Mouse (Mus musculus) adrenal gland, adult 18-20 months (tissue): ENCODE data around the gene Alkbh2. TPM values are rescaled to one million over a fixed set of nuclear protein-coding genes. Genes with fewer than 3 reads are reported as not detected.

ENCODE experiments used
- DNase-seq, 2 experiments: peaks; one replicate each; pipeline ENCODE4 v3.0.0; 2021 to 2022; ENCODE audit warnings: low spot score in 2 of 2
- total RNA-seq, 2 experiments: library from RNA; stranded (reverse); gene quantifications; 1 replicate in 1 of 2; 2 replicates in 1 of 2; pipeline ENCODE4 v1.2.3; 2021

Alkbh2 gene
- total RNA-seq, 2 experiments from 2014 or later: 6.3 to 8.1 TPM

GRCm38 (mm10) chr5:114101873-114102272 is 26.1 kb downstream of the Alkbh2 start:
- no peak for DNase-seq

GRCm38 (mm10) chr5:114100390-114101099 is 27.5 kb downstream of the Alkbh2 start:
- no peak for DNase-seq

- DNase-seq: peak; percentile 94 to 95
These were observed 28.2 kb downstream of the Alkbh2 start for GRCm38 (mm10) chr5:114099709-114100389.

GRCm38 (mm10) chr5:114091057-114091807 is 36.8 kb downstream of the Alkbh2 start, which contains the start of gene Svop:
Gene Svop, minus strand, starts transcription at chr5:114091570.
- DNase-seq: peak; percentile 70 to 71

GRCm38 (mm10) chr5:114090421-114091013 is 37.5 kb downstream of the Alkbh2 start:
- no peak for DNase-seq

- no peak for DNase-seq
These were observed 40.0 kb downstream of the Alkbh2 start for GRCm38 (mm10) chr5:114087875-114088480.

DNA sequence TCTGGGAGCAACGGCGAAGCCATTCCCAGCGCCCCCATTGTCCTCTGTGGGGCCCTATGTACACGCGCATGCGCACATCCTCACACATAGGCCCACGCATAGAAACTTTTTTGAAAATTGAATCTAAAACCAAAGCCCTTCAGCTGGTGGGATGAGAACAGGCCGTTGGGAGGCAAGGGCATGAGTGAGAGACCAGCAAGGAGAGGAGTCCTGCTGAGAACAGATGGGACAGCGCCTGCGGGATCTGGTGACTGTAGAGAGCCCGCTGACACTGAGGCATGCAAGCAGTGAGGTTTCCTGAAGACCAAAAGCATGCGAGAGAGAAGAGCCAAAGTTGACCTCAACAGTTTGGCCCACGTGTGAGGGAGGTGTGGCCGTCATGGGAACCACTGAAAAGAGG is 42.5 kb downstream of the Alkbh2 start:
- DNase-seq: no peak

DNA sequence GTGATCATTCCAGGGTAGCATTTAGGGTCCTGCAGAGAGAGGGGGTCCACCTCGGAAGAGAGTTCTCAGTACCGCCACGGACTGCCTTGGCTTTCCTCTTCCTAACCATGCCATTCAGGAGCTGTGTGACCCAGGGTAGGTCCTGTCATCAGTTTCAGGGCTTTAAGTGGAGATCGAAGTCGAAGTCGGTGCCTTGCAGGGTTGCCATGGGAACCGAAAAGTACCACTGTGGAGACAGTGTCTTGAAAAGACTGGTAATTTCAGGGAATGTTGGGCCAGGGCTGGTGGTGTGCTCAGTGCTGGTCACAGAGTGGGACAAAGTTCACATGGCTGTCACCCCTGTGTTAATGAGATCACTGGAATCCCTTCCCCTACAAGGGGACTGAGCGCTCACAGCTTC is 51.0 kb downstream of the Alkbh2 start:
- DNase-seq: no peak

Other genes with a start within 250 kb of the Alkbh2 start
- gene Coro1c, start 219.5 kb downstream of the Alkbh2 start, total RNA-seq: 10 to 100 TPM; 43.9 to 56.3 TPM
- gene Ssh1, start 134.3 kb downstream of the Alkbh2 start, total RNA-seq: 10 to 100 TPM; 15.0 to 15.5 TPM
- under 1 TPM in 1 of 2 experiments, not detected in 1; 0.20 TPM for gene Dao, start 124.5 kb downstream of the Alkbh2 start, total RNA-seq
- 10 to 100 TPM; 29.5 to 31.2 TPM for gene Usp30, start 62.8 kb downstream of the Alkbh2 start, total RNA-seq
- 1 to 10 TPM; 2.9 TPM for gene Svop, start 36.6 kb downstream of the Alkbh2 start, total RNA-seq
- gene Ung, start 2.2 kb upstream of the Alkbh2 start, total RNA-seq: 1 to 10 TPM; 2.8 to 4.1 TPM
- gene Acacb, start 18.3 kb upstream of the Alkbh2 start, total RNA-seq: 100 to 1,000 TPM; 130 to 232 TPM
- not detected for gene Foxn4, start 145.6 kb upstream of the Alkbh2 start, total RNA-seq
- gene Myo1h, start 160.9 kb upstream of the Alkbh2 start, total RNA-seq: under 1 TPM; 0.23 to 0.64 TPM